Mouse (Mus musculus) cerebellum, postnatal 14 days (tissue): ENCODE measurements around the gene Rabggta.

Experiments
- DNase-seq, 2 experiments: peaks; one replicate each; pipeline ENCODE4 v3.0.0; 2021; ENCODE audit warnings: mixed read lengths in 2 of 2

Rabggta gene

DNA sequence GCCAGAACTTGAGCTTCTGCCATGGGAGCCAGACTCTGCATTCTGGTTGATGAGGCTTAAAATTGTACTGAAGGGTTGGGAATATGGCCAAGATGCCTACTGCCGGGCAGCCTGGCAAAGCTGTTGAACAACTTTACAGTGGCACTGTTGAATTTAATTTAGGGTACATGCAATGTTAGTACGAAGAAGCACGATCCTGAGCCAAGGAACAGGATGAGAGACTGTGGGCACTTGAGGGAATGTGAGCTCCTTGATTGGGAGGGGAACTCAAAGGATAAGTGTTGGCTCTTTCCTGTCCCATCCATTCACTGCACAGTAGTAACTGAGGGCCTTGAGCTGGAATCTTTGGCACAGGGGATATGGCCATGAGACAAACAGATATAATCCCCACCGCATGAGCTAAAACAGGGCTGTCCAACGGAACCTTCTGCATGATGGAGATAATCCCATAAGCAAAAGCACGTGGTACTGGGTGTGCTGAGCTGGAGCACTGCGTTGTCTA lies 8.5 kb upstream of the Rabggta start:
- DNase-seq = peak; percentile 54 to 65

DNA sequence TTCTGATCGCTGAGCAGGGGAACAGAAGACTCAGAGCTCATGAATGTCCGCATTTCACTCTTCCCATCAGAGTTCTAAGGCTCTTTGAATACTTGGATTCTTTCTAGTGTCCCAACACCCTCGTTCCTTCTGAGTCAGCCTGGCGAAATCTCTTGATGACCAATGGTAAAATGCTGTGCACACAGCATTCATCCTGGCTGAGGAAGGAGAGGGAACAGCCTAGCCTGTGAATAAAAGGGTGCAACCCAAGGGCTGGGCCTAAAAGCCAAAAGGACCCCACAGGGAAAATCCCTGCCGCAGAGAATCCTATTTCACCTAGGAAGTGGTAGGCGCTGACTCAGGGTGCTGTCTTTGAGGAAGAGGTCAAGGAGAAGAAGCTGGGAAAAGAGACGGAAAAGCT lies 8.1 kb upstream of the Rabggta start:
- no peak for DNase-seq

DNA sequence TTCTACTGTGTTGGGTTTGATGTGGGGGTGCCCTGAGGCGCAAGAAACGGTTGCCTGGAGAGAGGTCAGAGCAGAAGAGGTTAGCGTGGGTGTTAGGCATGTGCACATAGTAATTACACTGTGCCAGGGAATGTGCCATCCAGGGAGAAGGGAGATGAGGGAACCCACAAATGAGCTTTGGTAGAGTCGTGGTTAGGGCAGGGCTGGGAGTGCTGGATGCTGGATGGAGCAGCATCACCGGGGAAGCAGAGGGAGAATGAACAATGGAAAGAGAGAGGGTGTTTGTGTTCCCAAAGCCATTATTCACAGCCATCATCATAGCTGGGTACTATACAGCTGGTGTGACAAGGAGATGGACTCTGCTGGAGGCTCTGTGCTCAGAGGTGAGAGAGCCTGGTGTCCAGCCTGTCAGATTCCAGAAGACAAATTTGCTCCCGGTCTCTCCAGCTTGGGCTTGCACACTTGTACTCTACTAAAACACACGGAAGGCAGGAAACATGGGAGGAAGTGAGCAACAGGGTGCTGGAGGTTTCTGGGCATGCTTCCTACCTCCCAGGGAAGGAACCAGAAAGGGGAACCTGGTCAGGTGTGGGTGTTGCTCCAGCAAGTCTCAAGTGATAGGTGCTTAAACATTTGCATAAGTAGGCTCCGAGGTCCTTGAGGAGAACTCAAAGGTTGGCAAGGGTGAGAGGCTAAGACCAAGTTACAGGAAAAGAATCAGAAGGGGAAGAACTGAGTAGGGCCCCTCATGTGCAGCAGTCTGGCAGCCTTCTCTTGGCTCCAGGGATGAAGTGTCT lies 6.0 kb upstream of the Rabggta start:
- no peak for DNase-seq

DNA sequence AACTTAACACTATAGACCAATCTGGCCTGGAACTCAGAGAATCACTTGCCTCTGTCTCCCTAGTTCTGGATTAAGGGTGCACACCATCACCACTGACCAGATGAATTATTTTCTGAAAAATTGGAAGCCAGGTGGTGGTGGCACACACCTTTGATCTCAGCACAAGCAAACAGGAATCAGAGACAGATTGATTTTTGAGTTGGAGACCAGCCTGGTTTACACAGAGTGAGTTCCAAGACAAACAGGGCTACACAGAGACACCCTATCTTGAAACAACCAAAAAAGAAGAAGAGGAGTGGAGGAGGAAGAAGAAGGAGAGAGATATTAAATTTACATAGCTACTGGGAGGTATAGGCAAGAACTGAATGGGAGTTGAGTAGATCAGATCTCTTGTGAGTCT lies 4.2 kb upstream of the Rabggta start:
- no peak for DNase-seq

DNA sequence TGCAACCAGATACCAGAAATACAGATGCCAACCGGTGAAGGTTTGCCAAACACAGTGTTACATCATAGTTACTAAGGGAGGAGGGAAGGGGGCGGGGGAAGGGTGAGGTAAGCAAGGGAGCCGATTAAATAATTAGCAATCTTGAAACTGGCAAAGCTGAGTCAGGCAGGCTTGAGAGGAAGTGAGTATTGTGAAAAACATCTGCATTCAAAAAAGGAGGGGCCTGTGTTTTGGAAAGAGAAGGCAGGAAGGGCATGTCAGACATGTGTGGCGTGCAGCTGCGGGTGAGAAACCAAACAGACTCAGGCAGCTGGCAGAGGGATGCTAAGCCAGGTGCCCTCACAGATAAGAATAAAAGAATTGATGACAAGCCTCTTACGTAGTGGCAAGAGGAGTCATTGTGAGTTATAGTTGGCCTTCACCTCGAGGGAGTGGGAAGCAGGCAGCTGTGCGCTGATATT lies 2.4 kb upstream of the Rabggta start:
- DNase-seq = no peak

DNA sequence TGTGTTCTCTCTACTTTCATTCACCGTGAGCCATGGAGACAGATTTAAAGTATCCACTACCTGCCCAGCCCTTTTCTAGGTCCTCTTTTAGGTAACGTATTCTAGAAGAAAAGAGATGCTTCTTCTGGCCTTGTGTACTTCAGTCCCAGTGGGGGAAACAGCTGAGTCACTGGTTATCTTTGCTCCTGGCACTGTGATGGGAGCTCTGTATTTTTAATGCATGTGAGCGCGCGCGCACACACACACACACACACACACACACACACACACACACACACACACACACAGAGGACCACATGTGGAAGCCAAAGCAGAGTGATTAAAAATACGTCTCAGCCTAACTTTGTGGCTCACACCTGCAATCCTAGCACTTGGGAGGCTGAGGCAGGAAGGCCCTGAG lies 1.4 kb upstream of the Rabggta start:
- no peak for DNase-seq

DNA sequence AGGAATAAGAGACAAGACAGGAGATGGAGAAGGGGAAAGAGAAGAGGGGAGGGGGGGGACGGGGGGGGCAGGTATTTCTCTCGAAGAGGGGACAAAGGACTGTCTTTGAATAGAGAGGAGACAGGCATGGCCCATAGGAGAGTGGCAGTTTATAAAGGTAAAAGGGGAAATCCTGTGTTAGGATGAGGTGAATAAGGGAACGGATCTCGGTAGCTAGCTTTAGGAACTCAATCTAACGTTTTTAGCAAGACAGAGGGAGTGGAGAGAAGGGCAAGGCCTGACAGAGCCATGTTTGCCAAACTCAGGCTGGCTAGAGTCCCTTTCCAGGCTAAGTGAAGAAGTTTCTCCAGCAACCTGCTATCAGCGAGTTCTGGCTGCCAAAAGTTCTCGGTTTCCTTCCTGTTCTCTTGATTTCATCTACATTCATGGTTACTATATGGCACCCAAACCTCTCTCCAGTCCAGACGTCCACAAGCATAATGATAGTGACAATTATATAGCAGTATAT lies 429 bp upstream of the Rabggta start:
- no peak for DNase-seq

DNA sequence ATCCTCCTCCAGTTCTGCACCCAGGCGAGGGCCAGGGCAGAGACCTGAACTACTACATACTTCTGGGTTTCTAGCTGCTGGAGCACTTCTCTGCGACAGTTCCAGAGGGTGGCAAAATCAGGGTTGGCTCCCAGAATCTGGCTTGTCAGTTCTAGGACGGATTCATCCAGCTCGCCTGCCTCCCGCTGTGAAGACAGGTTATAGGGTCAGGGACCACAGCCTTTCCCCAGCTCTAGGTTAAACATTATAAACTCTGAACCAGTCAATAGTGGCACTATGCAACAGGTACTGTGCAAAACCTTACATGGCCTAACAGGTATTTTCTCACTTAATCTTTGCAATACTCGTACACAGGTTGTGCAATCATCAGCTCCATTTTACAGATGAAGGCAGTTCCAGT lies 987 bp downstream of the Rabggta start:
- DNase-seq = peak; percentile 18 to 40

DNA sequence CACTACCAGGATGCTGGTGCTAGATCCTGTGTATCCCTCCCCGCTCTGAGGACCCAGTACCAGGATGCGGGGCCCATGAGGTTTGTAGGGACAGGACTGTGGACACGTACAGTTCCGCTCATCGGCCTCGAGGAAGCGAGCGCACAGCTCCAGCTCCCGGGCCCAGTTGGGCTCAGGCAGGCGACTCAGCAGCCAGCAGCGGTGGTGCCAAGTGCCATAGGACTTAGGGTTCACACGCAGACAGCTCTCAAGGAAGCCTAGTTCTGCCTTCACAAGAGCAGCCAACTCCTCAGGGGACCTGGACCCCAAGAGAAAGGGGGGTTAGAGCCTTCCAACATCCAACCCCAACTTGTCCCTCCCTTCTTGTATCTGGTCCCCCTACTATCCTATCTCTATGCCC lies 1.4 kb downstream of the Rabggta start:
- no peak for DNase-seq

DNA sequence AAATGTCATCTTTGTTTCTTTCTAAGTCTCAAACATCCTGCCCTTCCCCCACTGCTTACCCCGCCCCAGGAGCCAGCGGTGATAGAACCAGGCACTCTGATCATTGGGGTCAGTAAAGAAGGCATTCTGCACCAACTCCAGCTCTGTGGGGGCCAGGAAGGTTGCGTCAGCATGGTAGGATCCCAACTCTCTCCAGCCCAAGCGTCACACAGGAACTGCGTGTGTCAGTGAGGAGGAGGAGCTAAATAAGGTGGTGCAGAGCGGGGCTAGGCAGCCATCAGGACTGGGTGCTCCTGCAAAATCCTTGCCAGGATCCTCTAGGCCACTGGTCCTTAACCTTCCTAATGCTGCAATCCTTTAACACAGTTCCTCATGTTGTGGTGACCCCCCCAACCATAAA lies 2.3 kb downstream of the Rabggta start:
- no peak for DNase-seq

DNA sequence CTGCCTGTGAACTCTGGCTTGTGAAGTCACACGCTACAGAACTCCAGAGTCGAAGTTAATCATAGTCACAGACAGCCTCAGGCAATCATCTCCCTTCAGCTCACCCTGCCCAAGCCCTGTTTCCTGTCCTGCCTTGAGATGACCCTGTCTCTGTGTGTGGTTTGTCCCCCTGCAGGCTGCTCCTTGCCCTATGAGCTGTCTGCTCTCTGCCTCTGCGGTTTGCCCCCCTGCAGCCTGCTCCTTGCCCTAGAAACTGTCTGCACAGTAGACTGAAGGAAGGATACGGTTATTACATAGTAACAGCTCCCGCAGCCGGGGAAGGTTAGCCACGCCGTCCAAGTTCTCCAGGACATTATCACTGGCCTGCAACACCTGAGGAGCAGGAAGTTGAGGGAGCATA lies 5.2 kb downstream of the Rabggta start:
- DNase-seq = no peak

DNA sequence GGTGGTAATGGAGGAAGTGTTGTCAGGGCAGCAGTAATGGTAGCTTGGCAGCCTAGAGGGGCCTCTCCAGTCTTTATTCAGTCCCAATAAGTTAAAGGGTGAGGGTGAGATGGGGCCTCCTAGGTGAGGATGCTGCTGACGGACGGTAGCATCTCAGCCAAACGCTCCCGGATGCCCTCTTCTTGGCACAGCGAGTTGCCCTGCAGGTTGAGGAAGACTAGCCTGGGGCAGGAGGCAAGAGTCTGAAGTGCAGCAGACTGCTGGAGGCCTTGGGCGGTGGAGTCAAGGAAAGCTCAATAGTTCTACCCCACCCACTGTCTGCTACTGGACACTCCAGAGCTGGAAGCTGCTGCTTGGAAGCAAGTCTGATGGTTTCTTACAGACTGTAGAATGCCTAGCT lies 5.8 kb downstream of the Rabggta start:
- no peak for DNase-seq

DNA sequence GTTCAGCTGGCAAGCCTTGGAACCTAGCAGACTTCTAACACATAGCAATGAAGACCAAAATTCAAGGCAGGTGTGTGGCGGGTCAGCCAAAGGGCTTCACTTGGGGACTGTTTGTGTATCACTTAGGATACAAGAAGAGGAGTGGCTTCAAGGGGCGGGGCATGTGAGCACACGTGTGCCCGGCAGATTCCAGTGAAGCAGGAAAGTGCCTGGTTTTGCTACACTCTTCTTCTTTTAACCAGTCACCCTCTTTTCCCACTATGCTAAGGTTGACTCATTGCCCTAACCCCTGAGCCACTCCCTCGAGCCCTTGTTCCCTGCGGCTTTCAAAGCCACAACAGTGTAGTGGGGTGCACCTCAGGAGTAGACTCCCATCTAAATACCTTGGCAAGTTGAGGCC lies 7.2 kb downstream of the Rabggta start:
- DNase-seq = no peak

DNA sequence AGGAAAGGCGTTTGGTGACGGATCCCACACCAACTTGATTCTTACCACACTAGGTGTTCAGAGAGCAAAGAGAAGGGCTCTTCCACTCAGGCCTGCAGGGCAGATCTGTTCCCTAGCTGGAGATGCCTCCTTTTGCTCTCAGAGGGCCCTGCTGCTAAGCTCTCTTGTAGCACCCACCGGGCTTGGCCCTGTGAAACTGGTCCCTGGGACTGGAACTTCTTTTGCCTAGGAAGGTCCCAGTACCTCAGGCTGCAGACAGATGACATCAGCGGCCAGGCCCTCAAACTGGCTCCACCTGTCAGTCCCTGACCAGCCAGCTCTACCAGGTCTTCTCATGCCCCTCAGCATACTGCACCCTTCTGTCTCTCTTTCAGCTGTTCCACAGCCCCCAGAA lies 8.3 kb downstream of the Rabggta start, which contains the start of gene Tgm1:
Tgm1 (minus strand) TSS at position 198 of the 394 bp plus-strand sequence.
- DNase-seq = no peak

DNA sequence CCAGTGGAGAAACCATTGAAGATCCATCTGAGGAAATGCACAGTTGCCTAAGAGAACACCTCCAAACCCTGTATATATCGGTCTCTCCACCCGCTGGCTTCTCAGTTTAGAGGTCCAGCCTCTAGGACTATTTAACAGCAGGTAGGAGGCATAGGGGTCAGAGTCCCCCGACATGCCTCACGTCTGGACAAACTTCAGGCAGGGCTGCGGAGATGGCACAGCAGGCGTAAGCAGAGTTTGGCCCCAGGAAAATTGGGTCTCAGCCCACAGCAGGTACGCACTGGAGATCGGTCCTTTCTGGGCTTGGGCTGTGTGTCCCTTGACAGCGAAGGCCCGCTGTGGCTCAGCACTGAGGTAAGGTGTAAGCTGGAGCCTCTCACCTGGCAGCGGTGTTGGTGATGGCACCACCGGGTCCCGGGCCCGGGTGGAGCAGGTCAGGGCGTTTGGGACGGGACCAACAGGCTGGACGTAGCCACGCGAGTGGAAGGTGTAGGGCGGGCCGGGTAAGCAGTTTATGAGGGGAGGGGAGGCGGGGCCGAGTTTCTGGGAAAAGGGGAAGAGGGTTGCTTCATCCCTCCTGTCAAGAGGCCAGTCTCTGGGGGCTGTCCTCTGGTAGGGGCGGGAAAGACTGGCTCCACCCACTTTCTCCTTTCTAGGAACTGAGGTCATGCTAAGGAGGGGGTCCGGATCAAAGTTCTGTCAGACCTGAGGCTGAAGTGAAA lies 8.9 kb downstream of the Rabggta start:
- DNase-seq = no peak

DNA sequence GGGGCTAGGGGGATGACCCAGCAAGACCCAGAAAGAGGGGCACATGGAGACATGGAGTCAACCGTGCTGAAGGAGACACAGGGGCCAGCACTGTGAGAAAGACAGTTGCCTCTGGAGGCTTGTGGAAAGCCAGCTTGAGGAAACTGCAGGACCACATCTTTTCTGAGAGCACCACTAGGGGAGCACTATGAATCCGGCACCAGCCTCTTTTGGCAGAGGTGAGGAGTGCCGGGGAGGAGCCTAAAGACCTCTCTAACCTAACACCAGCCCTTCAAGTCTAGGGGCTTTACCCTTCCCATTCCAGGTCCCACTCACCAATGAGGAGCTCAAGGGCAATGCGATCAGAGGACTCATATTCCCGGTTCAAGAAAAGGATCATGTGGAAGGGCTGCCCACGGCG lies 10.3 kb downstream of the Rabggta start:
- no peak for DNase-seq

DNA sequence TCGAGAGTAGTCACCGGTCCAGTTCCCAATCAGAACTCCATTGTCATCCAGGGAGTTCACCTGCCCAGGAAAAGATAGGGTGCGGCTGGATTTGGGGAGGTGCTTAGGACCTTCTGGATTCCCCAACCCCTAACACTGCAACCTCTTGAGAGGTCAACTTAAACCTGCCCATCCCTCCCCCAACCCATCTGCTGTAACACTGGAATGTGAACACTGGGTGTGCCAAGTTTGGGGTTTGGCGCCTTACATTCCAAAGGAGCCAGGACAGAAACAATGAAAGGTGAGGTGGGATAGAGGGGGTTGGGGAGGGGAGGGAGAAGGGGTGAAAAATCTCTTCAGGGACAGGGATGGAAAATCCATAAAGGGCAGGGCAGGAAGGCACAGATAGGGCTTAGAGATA lies 12.6 kb downstream of the Rabggta start:
- DNase-seq = no peak

DNA sequence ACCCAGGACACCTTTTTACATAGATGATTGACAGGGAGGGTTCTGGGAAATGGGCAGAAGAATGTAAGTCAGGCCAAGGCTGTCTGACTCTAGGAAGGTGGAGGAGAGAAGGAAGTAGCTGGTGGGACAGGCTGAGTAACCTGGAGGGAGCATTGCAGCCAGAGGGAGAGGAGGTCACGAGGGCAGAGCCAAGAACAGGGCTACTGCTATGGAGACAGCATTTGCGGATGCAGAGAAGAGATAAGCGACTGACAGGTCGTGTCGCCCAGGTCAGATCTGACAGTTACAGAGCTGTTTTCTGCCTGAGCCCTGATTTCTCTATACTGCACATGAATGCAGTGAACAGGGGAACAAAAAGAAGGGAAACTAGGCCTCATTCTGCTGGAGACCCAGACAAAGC lies 14.7 kb downstream of the Rabggta start:
- no peak for DNase-seq

DNA sequence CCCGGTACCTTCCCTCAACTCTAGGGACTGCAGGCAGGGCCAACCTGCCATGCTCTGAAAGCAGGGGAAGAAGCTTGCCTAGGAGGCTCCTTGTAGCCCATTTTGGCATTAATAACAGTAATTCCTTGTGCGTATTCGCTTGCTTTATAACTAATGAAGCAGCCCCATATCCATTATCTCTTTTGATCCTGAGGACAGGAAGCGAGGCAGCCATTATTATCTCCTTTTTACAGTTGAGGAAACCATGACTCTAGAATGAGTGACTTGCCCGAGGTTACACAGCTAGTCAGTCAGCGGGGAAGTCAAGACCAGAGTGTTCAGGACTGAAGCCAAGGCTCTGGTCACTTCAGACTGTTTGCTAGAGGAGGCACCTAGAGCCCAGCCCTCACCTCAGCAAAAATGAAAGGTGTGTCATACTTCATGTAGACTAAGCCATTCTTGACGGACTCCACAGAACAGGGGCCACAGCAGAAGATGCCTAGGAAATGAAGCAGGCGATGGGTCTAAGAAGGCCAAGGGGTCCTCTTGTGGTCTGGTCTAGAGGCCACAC lies 15.9 kb downstream of the Rabggta start:
- DNase-seq = no peak

DNA sequence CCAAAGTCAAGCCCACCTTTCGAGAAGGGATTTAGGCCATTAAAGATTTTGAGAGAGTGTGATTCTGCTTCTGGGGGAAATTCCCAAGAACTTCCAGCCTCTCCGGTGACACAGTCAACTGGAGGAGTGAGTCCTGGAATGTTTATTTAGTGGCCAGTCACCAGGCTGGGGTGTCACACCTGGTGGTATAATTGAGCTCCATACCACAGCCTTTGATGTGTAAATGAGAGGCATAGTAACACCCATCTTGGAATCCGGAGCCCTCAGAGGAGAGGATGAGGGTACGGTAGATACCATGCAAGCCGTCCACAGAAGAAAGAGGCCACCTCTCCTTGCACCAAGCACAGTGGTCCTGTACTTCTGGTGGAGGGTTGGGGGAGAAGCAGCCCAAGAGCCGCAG lies 19.3 kb downstream of the Rabggta start:
- DNase-seq = no peak

DNA sequence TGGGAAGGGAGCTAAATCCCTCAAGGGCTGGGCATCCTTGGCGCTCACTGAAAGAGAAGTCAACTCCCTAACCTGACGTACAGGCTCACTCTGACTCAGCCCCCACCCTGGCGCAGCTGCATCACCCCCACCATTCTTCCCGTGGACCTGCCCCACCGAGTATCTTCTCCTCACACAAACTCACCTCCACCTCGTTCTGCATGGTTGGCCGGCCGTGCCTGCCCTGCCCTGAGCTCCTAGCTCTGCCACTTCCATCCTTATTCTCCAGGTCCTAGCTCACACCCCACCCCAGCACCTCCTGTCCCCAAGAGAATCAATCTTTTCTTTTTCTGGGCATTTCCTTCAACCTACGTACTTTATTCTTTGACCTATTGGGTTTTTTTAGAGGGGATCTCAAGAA lies 20.9 kb downstream of the Rabggta start:
- no peak for DNase-seq

DNA sequence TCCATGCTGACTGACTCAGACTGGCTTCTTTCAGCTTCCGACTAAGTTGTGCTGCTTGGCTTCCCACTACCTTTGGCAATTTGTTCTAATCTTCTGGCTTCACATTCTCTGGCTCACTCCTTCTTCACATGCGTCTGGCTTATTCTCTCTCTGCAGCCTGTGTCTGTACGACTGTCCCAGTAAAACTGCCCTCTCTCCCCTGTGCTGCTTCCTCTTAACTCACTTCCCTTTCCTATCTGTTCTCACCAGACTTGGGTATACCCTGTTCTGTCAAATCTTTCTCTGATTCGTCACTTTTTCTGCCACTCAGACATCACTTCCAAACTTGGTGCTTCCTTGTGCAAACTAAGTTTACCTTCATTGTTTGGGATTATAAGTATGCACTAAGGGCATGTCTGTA lies 24.8 kb downstream of the Rabggta start:
- DNase-seq = no peak

DNA sequence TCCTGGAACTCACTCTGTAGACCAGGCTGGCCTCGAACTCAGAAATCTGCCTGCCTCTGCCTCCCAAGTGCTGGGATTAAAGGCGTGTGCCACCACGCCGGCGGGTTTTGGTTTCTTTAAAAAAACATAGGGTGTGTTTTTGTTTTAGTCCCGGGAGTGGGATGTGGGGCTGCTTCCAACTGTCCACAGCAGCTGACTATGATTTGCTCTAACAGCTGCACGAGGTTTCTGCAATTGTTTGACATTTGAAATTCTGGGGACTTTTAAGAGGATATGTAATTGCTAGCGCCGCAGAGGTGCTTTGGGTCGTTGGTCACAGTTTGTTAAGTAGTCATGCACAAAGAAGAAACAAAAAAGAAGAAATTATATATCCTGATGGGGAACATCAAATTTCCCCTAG lies 32.6 kb downstream of the Rabggta start:
- DNase-seq = no peak

DNA sequence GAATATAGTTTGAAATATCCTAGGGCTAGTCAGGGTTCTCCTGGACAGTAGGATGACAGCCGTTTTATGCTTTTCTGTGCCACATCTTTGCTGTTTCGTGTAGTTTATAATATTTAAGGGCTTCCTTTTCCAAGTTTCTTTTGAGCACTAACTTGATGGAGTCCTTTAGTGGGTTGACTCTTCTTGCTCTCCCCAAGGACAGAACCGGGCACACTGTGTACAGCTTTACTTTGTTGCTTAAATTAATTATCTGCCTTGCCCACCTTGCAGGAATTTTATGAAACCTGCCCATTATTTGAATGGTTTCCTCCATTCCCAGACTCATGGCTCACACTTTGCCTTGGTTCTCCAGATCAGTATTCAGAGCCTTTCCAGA lies 40.0 kb downstream of the Rabggta start:
- no peak for DNase-seq
